Mouse (Mus musculus) midbrain, embryonic 15.5 days (tissue): ENCODE measurements around the gene Spns3. TPM values are rescaled to one million over a fixed set of nuclear protein-coding genes. Genes with fewer than 3 reads are reported as not detected.
A peak's percentile ranks its signal among the peaks of the same experiment; 100 is the strongest.

Source experiments
- ATAC-seq: fragments of 200-750 bp; cut with Nextera tagmentation; replicated peaks from 2 replicates; pipeline ENCODE4 v1.8.0; 2017; ENCODE audit warnings: moderate TSS enrichment
- H3K27ac ChIP-seq: fragments of 300-500 bp; sonication (generic); 2 replicates; pipeline ENCODE4 v1.5.1; 2015; ENCODE audit warnings: mild to moderate bottlenecking, inconsistent platforms
- H3K27me3 ChIP-seq: fragments of 300-500 bp; sonication (generic); replicated peaks from 2 replicates; pipeline ENCODE4 v1.6.1; 2015; ENCODE audit warnings: inconsistent platforms
- H3K36me3 ChIP-seq: fragments of 300-500 bp; sonication (generic); replicated peaks from 2 replicates; pipeline ENCODE4 v1.6.1; 2015; ENCODE audit warnings: inconsistent platforms
- H3K4me1 ChIP-seq: fragments of 300-500 bp; sonication (generic); 2 replicates; pipeline ENCODE4 v1.6.1; 2015; ENCODE audit warnings: inconsistent platforms
- H3K4me2 ChIP-seq: fragments of 300-500 bp; sonication (generic); 2 replicates; pipeline ENCODE4 v1.6.1; 2015; ENCODE audit warnings: inconsistent platforms, mild to moderate bottlenecking, moderate library complexity
- H3K4me3 ChIP-seq: fragments of 300-500 bp; sonication (generic); 2 replicates; pipeline ENCODE4 v1.5.1; 2015; ENCODE audit warnings: mild to moderate bottlenecking, inconsistent platforms
- H3K9ac ChIP-seq: fragments of 300-500 bp; sonication (generic); 2 replicates; pipeline ENCODE4 v1.6.1; 2015; ENCODE audit warnings: mild to moderate bottlenecking, inconsistent platforms
- H3K9me3 ChIP-seq: fragments of 300-500 bp; sonication (generic); 2 replicates; pipeline ENCODE4 v1.6.1; 2016; ENCODE audit warnings: inconsistent platforms
- WGBS: fragments of 180-500 bp; shearing (Covaris S2); methylation state at CpG from one replicate; pipeline ENCODE4 v1.1.7; 2015; ENCODE audit warnings: mixed read lengths; 5-methylcytosine and 5-hydroxymethylcytosine counted together
- polyA plus RNA-seq: library from polyadenylated mRNA; unstranded; fragments of >200 nt; fragmentation: Nextera tagmentation; extraction: Ambion mirVana; gene quantifications from 2 replicates; pipeline ENCODE4 v1.2.1, GENCODE M21; 2015

Spns3 gene
- 0.04 TPM in 1 of 2 replicates, not detected in the other for polyA plus RNA-seq

- ATAC-seq: no peak
- H3K36me3 ChIP-seq: no peaks in the 10 kb centered on the region
- no peak within 1 kb of the TSS for H3K27ac ChIP-seq
- no peaks in the 10 kb centered on the region for H3K27me3 ChIP-seq
- 76% methylated on average over 8 of the region's 8 CpGs for WGBS
- no peak within 1 kb of the TSS for H3K9ac ChIP-seq
- no peak within 1 kb of the TSS for H3K4me3 ChIP-seq
- H3K9me3 ChIP-seq: no peaks in the 10 kb centered on the region
- H3K4me2 ChIP-seq: no peak within 1 kb of the TSS
- no peaks in the 10 kb centered on the region for H3K4me1 ChIP-seq
Measured at GRCm38 (mm10) chr11:72550134-72550988, at the start of gene Spns3. Gene Spns3 (minus strand): TSS chr11:72550506.

GRCm38 (mm10) chr11:72597780-72598179 is 47.5 kb upstream of the Spns3 start:
- H3K27ac ChIP-seq: no peak overlapping the region
- no peaks in the 10 kb centered on the region for H3K36me3 ChIP-seq
- no peak overlapping the region for H3K9ac ChIP-seq
- no peak for ATAC-seq
- H3K27me3 ChIP-seq: no peaks in the 10 kb centered on the region
- no peak overlapping the region for H3K4me3 ChIP-seq
- WGBS: 93% methylated on average over 4 of the region's 4 CpGs
- no peaks in the 10 kb centered on the region for H3K4me1 ChIP-seq
- H3K9me3 ChIP-seq: no peaks in the 10 kb centered on the region
- no peak overlapping the region for H3K4me2 ChIP-seq

GRCm38 (mm10) chr11:72595010-72595737 is 44.9 kb upstream of the Spns3 start:
- no peaks in the 10 kb centered on the region for H3K27me3 ChIP-seq
- H3K4me1 ChIP-seq: no peaks in the 10 kb centered on the region
- no peak overlapping the region for H3K4me3 ChIP-seq
- no peaks in the 10 kb centered on the region for H3K36me3 ChIP-seq
- H3K4me2 ChIP-seq: no peak overlapping the region
- WGBS: 43% methylated on average over 2 of the region's 2 CpGs
- H3K27ac ChIP-seq: no peak overlapping the region
- no peaks in the 10 kb centered on the region for H3K9me3 ChIP-seq
- no peak for ATAC-seq
- H3K9ac ChIP-seq: no peak overlapping the region

- H3K36me3 ChIP-seq: no peaks in the 10 kb centered on the region
- H3K4me1 ChIP-seq: no peaks in the 10 kb centered on the region
- no peak overlapping the region for H3K27ac ChIP-seq
- no peaks in the 10 kb centered on the region for H3K27me3 ChIP-seq
- no peak overlapping the region for H3K9ac ChIP-seq
- no peak for ATAC-seq
- no peak overlapping the region for H3K4me2 ChIP-seq
- WGBS: 64% methylated on average over 7 of the region's 7 CpGs
- H3K4me3 ChIP-seq: no peak overlapping the region
- H3K9me3 ChIP-seq: no peaks in the 10 kb centered on the region
Measured at GRCm38 (mm10) chr11:72587537-72588233, 37.4 kb upstream of the Spns3 start.

GRCm38 (mm10) chr11:72586570-72586969 is 36.3 kb upstream of the Spns3 start:
- Histone ChIP-seq H3K4me1 (no peaks in the 10 kb centered on the region), H3K4me3 (no peak overlapping the region), H3K9me3 (no peaks in the 10 kb centered on the region), H3K36me3 (no peaks in the 10 kb centered on the region), H3K27ac (no peak overlapping the region), H3K4me2 (no peak overlapping the region), H3K9ac (no peak overlapping the region), H3K27me3 (no peaks in the 10 kb centered on the region)
- no peak for ATAC-seq
- 97% methylated on average over 3 of the region's 3 CpGs for WGBS

GRCm38 (mm10) chr11:72583092-72583491 is 32.8 kb upstream of the Spns3 start:
- Histone ChIP-seq H3K4me1 (no peaks in the 10 kb centered on the region), H3K9ac (no peak overlapping the region), H3K27me3 (0 out of 2 replicates have a peak, but pooled peaks cover 3% of the 10 kb centered on the region), H3K36me3 (no peaks in the 10 kb centered on the region), H3K9me3 (no peaks in the 10 kb centered on the region), H3K4me3 (no peak overlapping the region), H3K4me2 (no peak overlapping the region), H3K27ac (no peak overlapping the region)
- 94% methylated on average over 2 of the region's 2 CpGs for WGBS
- no peak for ATAC-seq

- Histone ChIP-seq H3K4me3 (no peak overlapping the region), H3K4me1 (no peaks in the 10 kb centered on the region), H3K27me3 (0 out of 2 replicates have a peak, but pooled peaks cover 3% of the 10 kb centered on the region), H3K9me3 (no peaks in the 10 kb centered on the region), H3K4me2 (no peak overlapping the region), H3K27ac (no peak overlapping the region), H3K36me3 (no peaks in the 10 kb centered on the region), H3K9ac (no peak overlapping the region)
- WGBS: 75% methylated on average over 3 of the region's 3 CpGs
- ATAC-seq: no peak
Measured at GRCm38 (mm10) chr11:72582448-72582705, 32.1 kb upstream of the Spns3 start.

GRCm38 (mm10) chr11:72581609-72582447 is 31.5 kb upstream of the Spns3 start:
- Histone ChIP-seq H3K4me3 (no peak overlapping the region), H3K27me3 (0 out of 2 replicates have a peak, but pooled peaks cover 3% of the 10 kb centered on the region), H3K9ac (no peak overlapping the region), H3K27ac (no peak overlapping the region), H3K36me3 (no peaks in the 10 kb centered on the region), H3K4me2 (no peak overlapping the region), H3K4me1 (no peaks in the 10 kb centered on the region; the same call in 1 of the 2 replicates), H3K9me3 (no peaks in the 10 kb centered on the region)
- no peak for ATAC-seq
- 74% methylated on average over 8 of the region's 8 CpGs for WGBS

- 77% methylated on average over 4 of the region's 4 CpGs for WGBS
- ATAC-seq: no peak
- H3K27ac ChIP-seq: no peak overlapping the region
- H3K27me3 ChIP-seq: 0 out of 2 replicates have a peak, but pooled peaks cover 3% of the 10 kb centered on the region
- H3K4me1 ChIP-seq: peaks cover 9% of the 10 kb centered on the region; the same call in 1 of the 2 replicates
- H3K36me3 ChIP-seq: no peaks in the 10 kb centered on the region
- H3K4me2 ChIP-seq: no peak overlapping the region
- H3K4me3 ChIP-seq: no peak overlapping the region
- no peak overlapping the region for H3K9ac ChIP-seq
- H3K9me3 ChIP-seq: no peaks in the 10 kb centered on the region
Measured at GRCm38 (mm10) chr11:72578471-72578870, 28.2 kb upstream of the Spns3 start.

- H3K27ac ChIP-seq: peak overlapping the region; percentile 2; the same call in 1 of the 2 replicates
- 0 out of 2 replicates have a peak, but pooled peaks have one; percentile 42 for ATAC-seq
Measured at GRCm38 (mm10) chr11:72576466-72577351, 26.4 kb upstream of the Spns3 start.

GRCm38 (mm10) chr11:72576111-72576465 is 25.8 kb upstream of the Spns3 start:
- H3K4me1 ChIP-seq: peaks cover 9% of the 10 kb centered on the region; the same call in 1 of the 2 replicates
- no peak overlapping the region for H3K27ac ChIP-seq

More at GRCm38 (mm10) chr11:72576466-72577351, 26.4 kb upstream of the Spns3 start:
- H3K36me3 ChIP-seq: no peaks in the 10 kb centered on the region
- 0 out of 2 replicates have a peak, but pooled peaks cover 3% of the 10 kb centered on the region for H3K27me3 ChIP-seq
- H3K9ac ChIP-seq: 0 out of 2 replicates have a peak overlapping the region, but pooled peaks have one; percentile 10
- peak overlapping the region; percentile 54 for H3K4me2 ChIP-seq
- H3K9me3 ChIP-seq: no peaks in the 10 kb centered on the region
- H3K4me1 ChIP-seq: peaks cover 9% of the 10 kb centered on the region; the same call in 1 of the 2 replicates
- peak overlapping the region; percentile 19 for H3K4me3 ChIP-seq
- WGBS: under 1% methylated on average over 24 of the region's 24 CpGs

More at GRCm38 (mm10) chr11:72576111-72576465, 25.8 kb upstream of the Spns3 start:
- Histone ChIP-seq H3K36me3 (no peaks in the 10 kb centered on the region), H3K27me3 (0 out of 2 replicates have a peak, but pooled peaks cover 3% of the 10 kb centered on the region), H3K9ac (no peak overlapping the region), H3K4me2 (peak overlapping the region; percentile 54), H3K4me3 (peak overlapping the region; percentile 19), H3K9me3 (no peaks in the 10 kb centered on the region)
- ATAC-seq: no peak
- 29% methylated on average over 7 of the region's 7 CpGs for WGBS
